Mouse (Mus musculus) embryonic facial prominence, embryonic 11.5 days (tissue): ENCODE data around the gene Hist1h2ag. TPM values are rescaled to one million over a fixed set of nuclear protein-coding genes. Genes with fewer than 3 reads are reported as not detected.
A peak's percentile ranks its signal among the peaks of the same experiment; 100 is the strongest.

ENCODE experiments used
- ATAC-seq: fragments of 200-750 bp; cut with Nextera tagmentation; replicated peaks from 2 replicates; pipeline ENCODE4 v1.8.0; 2017; ENCODE audit warnings: low read depth; ENCODE audit not compliant: insufficient number of reproducible peaks, low FRiP score, low TSS enrichment
- DNase-seq: peaks from one replicate; pipeline ENCODE4 v3.0.0-alpha.2; 2015; ENCODE audit warnings: low spot score
- H3K27ac ChIP-seq: fragments of 300-500 bp; sonication (generic); replicated peaks from 2 replicates; pipeline ENCODE4 v1.5.1; 2014; ENCODE audit warnings: mild to moderate bottlenecking, low read depth, low read length, control low read depth
- H3K27me3 ChIP-seq: fragments of 300-500 bp; sonication (generic); 2 replicates; pipeline ENCODE4 v1.6.1; 2014; ENCODE audit warnings: mild to moderate bottlenecking, low read length, moderate library complexity, mixed read lengths; ENCODE audit not compliant: control insufficient read depth, insufficient read depth
- H3K36me3 ChIP-seq: fragments of 300-500 bp; sonication (generic); replicated peaks from 2 replicates; pipeline ENCODE4 v1.6.1; 2014; ENCODE audit warnings: low read depth, mild to moderate bottlenecking, low read length, moderate library complexity, mixed read lengths; ENCODE audit not compliant: control insufficient read depth, insufficient read depth
- H3K4me1 ChIP-seq: fragments of 300-500 bp; sonication (generic); 2 replicates; pipeline ENCODE4 v1.6.1; 2014; ENCODE audit warnings: low read length, mixed read lengths; ENCODE audit not compliant: control insufficient read depth, insufficient read depth
- H3K4me2 ChIP-seq: fragments of 300-500 bp; sonication (generic); 2 replicates; pipeline ENCODE4 v1.6.1; 2014; ENCODE audit warnings: low read depth, mild to moderate bottlenecking, control low read depth, low read length, moderate library complexity
- H3K4me3 ChIP-seq: fragments of 300-500 bp; sonication (generic); 2 replicates; pipeline ENCODE4 v1.5.1; 2014; ENCODE audit warnings: low read depth, low read length, control low read depth
- H3K9ac ChIP-seq: fragments of 300-500 bp; sonication (generic); replicated peaks from 2 replicates; pipeline ENCODE4 v1.6.1; 2014; ENCODE audit warnings: mild to moderate bottlenecking, control low read depth, low read length
- H3K9me3 ChIP-seq: fragments of 300-500 bp; sonication (generic); replicated peaks from 2 replicates; pipeline ENCODE4 v1.6.1; 2016; ENCODE audit warnings: mild to moderate bottlenecking, low read length, inconsistent platforms, mixed read lengths; ENCODE audit not compliant: control insufficient read depth
- WGBS: fragments of 180-500 bp; shearing (Covaris S2); extraction: QIAGEN DNeasy Blood & Tissue Kit; methylation state at CpG from one replicate; pipeline ENCODE4 v1.1.7; 2014; 5-methylcytosine and 5-hydroxymethylcytosine counted together
- polyA plus RNA-seq: library from polyadenylated mRNA; unstranded; fragments of >200 nt; fragmentation: Nextera tagmentation; extraction: Ambion mirVana; gene quantifications from 2 replicates; pipeline ENCODE4 v1.2.1, GENCODE M21; 2014

Hist1h2ag gene
- polyA plus RNA-seq, 1 experiment from 2014 or later, result 99.8 TPM

DNA sequence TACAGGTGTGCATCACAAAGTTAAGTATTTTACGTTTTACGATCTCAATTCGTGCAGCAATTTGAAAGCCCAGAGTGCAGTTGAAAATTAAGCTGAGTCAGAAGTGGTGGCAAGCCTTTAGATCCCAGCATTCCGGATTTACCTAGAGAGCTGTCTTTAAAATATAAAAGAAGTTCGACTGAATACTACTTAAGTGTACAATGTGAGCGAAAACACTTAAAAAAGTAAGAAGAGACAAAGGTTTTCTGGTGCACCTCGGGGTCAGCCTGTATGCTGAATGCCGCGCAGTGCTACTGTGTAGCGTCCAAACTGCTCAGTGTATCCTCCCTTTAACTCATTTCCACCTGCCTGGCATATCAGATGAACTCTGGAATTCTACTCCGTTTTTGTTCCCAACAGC is 21.2 kb downstream of the Hist1h2ag start:
- H3K4me3 ChIP-seq, result peak overlapping the region; percentile 44
- H3K4me1 ChIP-seq, result no peaks in the 10 kb centered on the region
- H3K4me2 ChIP-seq, result peak overlapping the region; percentile 39
- DNase-seq (peak; percentile 47), ATAC-seq (peak; percentile 36; the same call in 1 of the 2 replicates)
- WGBS, result under 1% methylated on average over 11 of the region's 11 CpGs
- H3K27me3 ChIP-seq, result 0 out of 2 replicates have a peak, but pooled peaks cover 2% of the 10 kb centered on the region
- no peaks in the 10 kb centered on the region for H3K9me3 ChIP-seq
- no peak overlapping the region; the same call in 1 of the 2 replicates for H3K9ac ChIP-seq
- H3K27ac ChIP-seq, result no peak overlapping the region
- no peaks in the 10 kb centered on the region for H3K36me3 ChIP-seq

DNA sequence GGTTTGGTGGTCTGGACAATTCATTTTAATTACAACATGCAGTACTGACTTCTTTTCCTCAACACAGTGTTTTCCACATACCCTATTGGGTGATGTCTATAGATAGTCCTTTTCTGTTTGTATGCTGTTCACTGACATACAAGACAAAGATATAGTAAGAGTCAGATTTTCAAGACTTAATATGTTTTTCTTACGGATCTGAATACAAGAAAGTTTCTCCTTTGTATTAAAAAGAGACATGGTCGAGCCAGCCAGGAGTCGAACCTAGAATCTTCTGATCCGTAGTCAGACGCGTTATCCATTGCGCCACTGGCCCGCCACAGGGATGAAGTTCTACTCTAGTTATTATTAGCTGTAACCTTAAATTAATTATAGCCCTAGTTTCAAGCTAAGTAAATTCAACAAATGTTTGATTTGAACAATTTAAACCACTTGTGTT is 21.8 kb downstream of the Hist1h2ag start:
- no peak overlapping the region for H3K9ac ChIP-seq

DNA sequence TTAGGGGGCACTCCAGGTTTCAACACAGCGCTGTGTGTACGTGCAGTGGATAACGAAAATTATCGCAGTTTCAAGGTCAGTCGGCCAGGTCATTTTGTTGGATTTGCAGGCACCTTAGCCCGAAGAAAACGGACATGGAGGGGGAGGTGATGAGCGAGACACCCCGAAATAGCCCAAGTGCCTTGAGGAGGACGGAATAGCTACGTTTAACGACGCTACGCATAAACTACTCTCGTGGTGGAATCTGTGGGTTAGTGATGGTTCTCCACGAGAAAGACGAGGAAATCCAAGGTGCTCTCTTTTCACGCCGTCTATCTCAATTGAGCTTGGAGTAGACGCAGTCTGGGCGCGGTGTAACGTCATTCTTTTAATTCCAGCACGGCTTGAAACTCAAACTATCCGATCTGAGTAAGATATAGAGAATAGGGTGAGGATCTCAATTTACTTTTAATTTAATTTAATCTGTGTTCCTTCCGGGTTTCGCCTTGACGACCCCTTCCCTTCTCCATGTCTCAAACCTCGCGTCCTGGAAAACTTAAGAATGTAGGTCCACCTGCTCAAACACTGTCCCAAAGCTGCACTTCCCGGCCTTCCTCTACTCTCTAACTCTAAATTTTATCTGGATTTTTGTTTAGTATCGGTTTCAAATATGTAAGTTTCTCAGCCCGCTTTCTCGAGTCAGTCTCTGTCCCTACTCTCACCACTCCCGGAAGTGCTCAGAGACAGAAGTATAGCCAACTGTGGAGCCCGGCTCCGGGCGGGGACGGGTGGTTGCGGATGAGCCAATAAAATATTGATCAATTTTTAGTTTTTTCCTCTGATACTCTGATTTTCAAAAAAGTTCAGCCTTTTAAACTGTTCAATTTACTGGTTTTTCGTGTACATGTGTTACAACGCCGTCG is 22.6 kb downstream of the Hist1h2ag start:
- Histone ChIP-seq H3K9ac (no peak overlapping the region), H3K4me2 (peak overlapping the region; percentile 39), H3K36me3 (no peaks in the 10 kb centered on the region), H3K4me3 (peak overlapping the region; percentile 44), H3K27ac (no peak overlapping the region), H3K27me3 (0 out of 2 replicates have a peak, but pooled peaks cover 2% of the 10 kb centered on the region), H3K4me1 (no peaks in the 10 kb centered on the region), H3K9me3 (no peaks in the 10 kb centered on the region)
- DNase-seq (peak; percentile 38), ATAC-seq (no peak)
- under 1% methylated on average over 44 of the region's 44 CpGs for WGBS

More for the DNA sequence above, 21.8 kb downstream of the Hist1h2ag start:
- ATAC-seq (peak; percentile 61; the same call in 1 of the 2 replicates), DNase-seq (peak; percentile 79)
- Histone ChIP-seq H3K4me2 (peak overlapping the region; percentile 39), H3K4me1 (no peaks in the 10 kb centered on the region), H3K36me3 (no peaks in the 10 kb centered on the region), H3K4me3 (peak overlapping the region; percentile 44), H3K27ac (no peak overlapping the region), H3K9me3 (no peaks in the 10 kb centered on the region), H3K27me3 (0 out of 2 replicates have a peak, but pooled peaks cover 2% of the 10 kb centered on the region)
- under 1% methylated on average over 8 of the region's 8 CpGs for WGBS

DNA sequence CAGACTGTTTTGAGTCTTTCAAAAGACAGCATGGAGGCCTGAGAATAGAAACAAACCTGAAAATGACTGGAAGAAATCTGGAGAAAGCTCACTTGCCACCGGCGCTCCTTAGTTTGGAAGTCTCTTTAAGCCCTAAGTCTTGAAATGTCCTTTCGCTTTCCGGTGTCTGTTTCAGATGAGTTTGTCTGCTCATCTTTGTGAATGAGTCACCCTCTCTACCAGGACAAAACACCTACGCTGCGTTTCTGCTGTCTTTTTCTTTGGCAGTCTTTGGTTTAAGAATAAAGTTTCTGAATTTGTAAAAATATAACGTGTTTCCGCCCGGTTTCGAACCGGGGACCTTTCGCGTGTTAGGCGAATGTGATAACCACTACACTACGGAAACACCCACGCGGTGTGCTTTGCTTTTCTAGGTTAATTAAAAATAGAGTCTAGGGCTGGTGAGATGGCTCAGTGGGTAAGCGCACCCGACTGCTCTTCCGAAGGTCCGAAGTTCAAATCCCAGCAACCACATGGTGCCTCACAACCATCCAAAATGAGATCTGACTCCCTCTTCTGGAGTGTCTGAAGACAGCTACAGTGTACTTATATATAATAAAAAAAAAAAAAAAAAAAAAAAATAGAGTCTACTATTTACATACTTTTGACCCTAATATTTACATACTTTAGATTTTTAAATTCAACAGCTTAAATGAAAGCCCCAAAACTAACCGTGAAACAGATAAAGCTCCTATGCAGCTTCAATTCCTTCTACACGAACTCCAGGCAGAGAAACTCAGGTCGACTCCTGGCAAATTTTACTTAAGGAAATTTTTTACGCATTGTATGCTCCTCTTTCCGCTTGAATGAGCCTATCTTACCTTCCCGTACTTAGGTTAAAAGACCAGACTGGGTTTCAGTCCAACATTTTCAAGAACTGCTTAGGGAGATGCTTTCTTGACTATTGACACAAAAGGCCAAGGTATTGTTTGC is 27.0 kb downstream of the Hist1h2ag start:
- Histone ChIP-seq H3K9ac (no peak overlapping the region), H3K27me3 (peaks cover 14% of the 10 kb centered on the region), H3K9me3 (no peaks in the 10 kb centered on the region), H3K4me2 (no peak overlapping the region), H3K27ac (no peak overlapping the region), H3K36me3 (no peaks in the 10 kb centered on the region), H3K4me3 (no peak overlapping the region), H3K4me1 (no peaks in the 10 kb centered on the region)
- DNase-seq (peak; percentile 86), ATAC-seq (no peak)
- WGBS, result 14% methylated on average over 27 of the region's 27 CpGs

DNA sequence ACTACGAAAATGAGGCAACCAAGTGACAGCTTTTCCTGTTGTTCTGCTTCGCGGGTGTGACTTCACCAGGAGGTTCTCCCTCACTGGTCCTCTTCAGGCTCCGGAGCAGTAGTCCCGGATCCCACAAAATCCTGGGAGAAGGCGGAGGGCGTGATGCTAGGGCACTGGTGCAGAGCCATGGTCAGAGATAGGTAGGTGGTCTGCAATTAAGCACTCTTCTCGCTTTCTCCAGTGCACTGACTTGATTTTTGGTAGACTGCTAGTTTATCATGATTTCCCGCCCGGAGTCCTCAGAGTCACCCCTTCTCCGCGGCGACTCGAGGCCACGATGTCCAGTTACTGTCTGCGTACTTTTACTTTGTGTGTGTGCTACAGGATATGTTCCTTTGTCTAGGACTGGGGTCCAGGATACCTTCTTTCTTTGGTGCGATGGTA is 28.3 kb downstream of the Hist1h2ag start:
- Histone ChIP-seq H3K4me2 (no peak overlapping the region), H3K4me1 (no peaks in the 10 kb centered on the region), H3K9ac (no peak overlapping the region), H3K27me3 (peaks cover 25% of the 10 kb centered on the region), H3K36me3 (no peaks in the 10 kb centered on the region), H3K4me3 (no peak overlapping the region), H3K27ac (no peak overlapping the region), H3K9me3 (no peaks in the 10 kb centered on the region)
- no peak for DNase-seq
- 16% methylated on average over 17 of the region's 17 CpGs for WGBS
- no peak for ATAC-seq

DNA sequence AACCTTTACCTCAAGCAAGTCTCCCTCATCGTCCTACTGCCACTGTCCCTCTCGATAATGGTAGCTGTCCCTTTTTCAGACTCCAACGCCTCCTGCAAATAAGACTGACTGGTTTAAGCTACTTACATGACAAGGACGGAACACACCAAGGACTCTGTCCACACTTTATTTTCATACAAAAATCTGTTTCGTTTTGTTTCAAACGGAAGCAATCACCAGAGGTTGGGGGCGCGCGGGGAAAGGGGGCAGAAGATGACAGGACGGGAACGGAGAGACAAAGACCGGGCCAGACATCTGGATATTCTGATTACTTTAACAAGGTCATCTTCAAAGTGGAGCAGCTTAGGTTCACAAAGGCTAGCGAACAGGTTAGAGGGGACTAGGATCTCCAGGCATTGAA is 29.0 kb downstream of the Hist1h2ag start:
- Histone ChIP-seq H3K4me1 (no peaks in the 10 kb centered on the region), H3K9ac (no peak overlapping the region), H3K36me3 (no peaks in the 10 kb centered on the region), H3K27me3 (peaks cover 32% of the 10 kb centered on the region), H3K9me3 (no peaks in the 10 kb centered on the region), H3K4me3 (no peak overlapping the region), H3K4me2 (no peak overlapping the region), H3K27ac (no peak overlapping the region)
- WGBS, result 18% methylated on average over 13 of the region's 13 CpGs
- no peak for DNase-seq
- ATAC-seq, result no peak

DNA sequence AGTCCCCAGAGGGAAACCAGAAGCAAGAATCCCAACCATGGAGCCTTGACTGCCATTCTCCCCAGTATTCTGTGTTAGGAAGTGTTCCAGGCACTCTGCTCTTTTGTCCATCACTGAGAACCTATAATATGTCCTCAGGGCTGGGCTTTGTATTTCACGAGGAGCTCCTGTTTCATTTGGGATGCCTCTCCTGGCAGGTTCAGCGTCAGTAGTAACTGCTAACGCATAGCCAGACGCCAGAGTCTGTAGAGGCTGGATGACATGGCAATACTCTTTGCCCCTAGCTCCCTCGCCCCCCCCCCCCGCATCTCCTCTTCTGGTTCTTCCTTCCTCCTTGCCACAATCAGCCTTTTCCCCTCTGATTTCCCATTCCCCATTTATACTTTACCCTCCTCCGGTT is 33.1 kb downstream of the Hist1h2ag start, which contains the start of gene Prss16:
Prss16 (minus strand) TSS at position 101 of the 400 bp plus-strand sequence.
- H3K27me3 ChIP-seq, result peaks cover 62% of the 10 kb centered on the region
- ATAC-seq, result no peak
- no peaks in the 10 kb centered on the region for H3K36me3 ChIP-seq
- DNase-seq, result no peak
- WGBS, result 26% methylated on average over 5 of the region's 7 CpGs
- H3K27ac ChIP-seq, result no peak within 1 kb of the TSS
- 0 out of 2 replicates have a peak, but pooled peaks cover 3% of the 10 kb centered on the region for H3K4me1 ChIP-seq
- no peak within 1 kb of the TSS for H3K4me2 ChIP-seq
- H3K4me3 ChIP-seq, result no peak within 1 kb of the TSS
- no peak within 1 kb of the TSS for H3K9ac ChIP-seq
- H3K9me3 ChIP-seq, result no peaks in the 10 kb centered on the region
